Mouse (Mus musculus) forebrain, embryonic 16.5 days (tissue): ENCODE results near the gene Taz. TPM values are rescaled to one million over a fixed set of nuclear protein-coding genes. Genes with fewer than 3 reads are reported as not detected.

Experiments
- ATAC-seq: fragments of 200-750 bp; cut with Nextera tagmentation; 2 replicates; pipeline ENCODE4 v1.8.0; 2017; ENCODE audit warnings: mild to moderate bottlenecking, moderate library complexity
- H3K27ac ChIP-seq: fragments of 300-500 bp; sonication (generic); 2 replicates; pipeline ENCODE4 v1.5.1; 2014; ENCODE audit warnings: low read length, control low read depth
- H3K27me3 ChIP-seq: fragments of 300-500 bp; sonication (generic); replicated peaks from 2 replicates; pipeline ENCODE4 v1.6.1; 2014; ENCODE audit warnings: low read length; ENCODE audit not compliant: control insufficient read depth, insufficient read depth
- H3K36me3 ChIP-seq: fragments of 300-500 bp; sonication (generic); 2 replicates; pipeline ENCODE4 v1.6.1; 2014; ENCODE audit not compliant: control insufficient read depth, insufficient read depth
- H3K4me1 ChIP-seq: fragments of 300-500 bp; sonication (generic); replicated peaks from 2 replicates; pipeline ENCODE4 v1.6.1; 2014; ENCODE audit warnings: low read length; ENCODE audit not compliant: control insufficient read depth, insufficient read depth
- H3K4me2 ChIP-seq: fragments of 300-500 bp; sonication (generic); 2 replicates; pipeline ENCODE4 v1.6.1; 2014; ENCODE audit warnings: mild to moderate bottlenecking, low read length, control low read depth
- H3K4me3 ChIP-seq: fragments of 300-500 bp; sonication (generic); replicated peaks from 2 replicates; pipeline ENCODE4 v1.5.1; 2014; ENCODE audit warnings: mild to moderate bottlenecking, low read length, control low read depth
- H3K9ac ChIP-seq: fragments of 300-500 bp; sonication (generic); replicated peaks from 2 replicates; pipeline ENCODE4 v1.6.1; 2014; ENCODE audit warnings: low read depth, low read length, control low read depth
- H3K9me3 ChIP-seq: fragments of 300-500 bp; sonication (generic); 2 replicates; pipeline ENCODE4 v1.6.1; 2016; ENCODE audit warnings: low read length; ENCODE audit not compliant: control insufficient read depth
- WGBS: fragments of 180-500 bp; shearing (Covaris S2); extraction: QIAGEN DNeasy Blood & Tissue Kit; methylation state at CpG from one replicate; pipeline ENCODE4 v1.1.7; 2014; 5-methylcytosine and 5-hydroxymethylcytosine counted together
- polyA plus RNA-seq: library from polyadenylated mRNA; unstranded; fragments of >200 nt; fragmentation: Nextera tagmentation; extraction: Ambion mirVana; gene quantifications from 2 replicates; pipeline ENCODE4 v1.2.1, GENCODE M21; 2015

Taz gene
- polyA plus RNA-seq: 96.3 and 104 TPM in 2 replicates

DNA sequence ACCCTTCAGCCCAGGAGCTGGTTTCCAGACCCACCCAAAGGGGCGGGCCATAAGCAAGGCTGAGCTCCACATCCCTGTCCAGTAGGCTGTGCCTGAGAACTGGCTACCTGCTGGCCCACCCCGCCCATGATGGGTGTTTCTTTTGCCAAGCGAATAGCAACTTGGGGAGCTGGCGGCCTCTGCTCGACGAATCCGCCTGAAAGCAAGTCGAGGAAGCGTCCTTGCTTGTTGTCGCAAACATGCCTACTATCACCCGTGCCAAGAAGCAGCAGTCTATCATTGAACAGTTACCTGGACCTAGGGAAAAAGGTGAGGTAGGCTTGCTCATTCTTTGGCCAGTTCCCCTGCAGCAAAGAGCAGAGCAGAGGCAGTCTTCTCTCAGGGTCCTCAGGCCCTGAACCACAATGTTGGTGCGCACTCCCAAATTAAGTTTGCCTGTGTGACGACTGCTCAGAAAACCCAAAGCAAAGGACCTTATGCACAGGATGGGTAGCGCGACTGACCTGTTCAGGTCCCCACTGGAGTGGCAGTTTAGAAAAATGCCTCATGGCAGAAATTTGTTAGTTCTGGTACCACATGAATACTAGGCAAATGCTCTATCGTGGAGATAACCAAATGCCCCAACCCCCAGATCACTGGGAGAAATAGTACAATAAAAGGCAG lies at the start of gene Taz, which contains the start of gene Dnase1l1:
Gene Taz (plus strand): TSS at position 181 of the 663 bp plus-strand sequence.
Gene Dnase1l1 (minus strand): TSS at position 606 of the 663 bp plus-strand sequence.
- no peaks in the 10 kb centered on the region for H3K36me3 ChIP-seq
- peak; percentile 41 for ATAC-seq
- WGBS: 19% methylated on average over 16 of the region's 16 CpGs
- peak within 1 kb of the TSS; percentile 61 for H3K4me3 ChIP-seq
- H3K27ac ChIP-seq: peak within 1 kb of the TSS; percentile 65
- no peaks in the 10 kb centered on the region for H3K9me3 ChIP-seq
- peaks cover 18% of the 10 kb centered on the region for H3K4me1 ChIP-seq
- peak within 1 kb of the TSS; percentile 78 for H3K9ac ChIP-seq
- peak within 1 kb of the TSS; percentile 74 for H3K4me2 ChIP-seq
- H3K27me3 ChIP-seq: no peaks in the 10 kb centered on the region

DNA sequence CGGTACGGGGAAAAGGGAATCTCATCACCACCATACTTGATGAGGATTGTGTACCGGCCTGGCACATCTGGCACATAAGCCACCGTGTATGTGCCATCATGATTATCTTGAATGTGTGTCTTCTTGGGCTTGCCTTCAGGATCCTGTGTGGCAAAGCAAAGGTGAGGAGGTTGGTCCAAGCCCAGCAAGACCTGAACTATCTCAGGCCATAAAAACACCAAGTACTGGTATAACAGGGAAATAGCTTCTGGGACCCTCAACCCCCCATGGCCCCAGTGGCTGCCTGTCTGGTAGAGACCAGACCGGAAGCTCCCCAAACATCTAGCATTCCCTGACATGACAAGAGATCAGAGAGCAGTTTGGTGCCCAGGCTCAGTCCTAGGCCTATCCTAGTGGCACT lies 48.5 kb upstream of the Taz start:
- H3K36me3 ChIP-seq: peaks cover 26% of the 10 kb centered on the region; the same call in 1 of the 2 replicates
- H3K9me3 ChIP-seq: no peaks in the 10 kb centered on the region
- no peak overlapping the region for H3K27ac ChIP-seq
- no peaks in the 10 kb centered on the region for H3K4me1 ChIP-seq
- no peak overlapping the region for H3K9ac ChIP-seq
- no peak overlapping the region for H3K4me2 ChIP-seq
- no peak for ATAC-seq
- 93% methylated on average over 5 of the region's 5 CpGs for WGBS
- H3K4me3 ChIP-seq: no peak overlapping the region
- no peaks in the 10 kb centered on the region for H3K27me3 ChIP-seq

DNA sequence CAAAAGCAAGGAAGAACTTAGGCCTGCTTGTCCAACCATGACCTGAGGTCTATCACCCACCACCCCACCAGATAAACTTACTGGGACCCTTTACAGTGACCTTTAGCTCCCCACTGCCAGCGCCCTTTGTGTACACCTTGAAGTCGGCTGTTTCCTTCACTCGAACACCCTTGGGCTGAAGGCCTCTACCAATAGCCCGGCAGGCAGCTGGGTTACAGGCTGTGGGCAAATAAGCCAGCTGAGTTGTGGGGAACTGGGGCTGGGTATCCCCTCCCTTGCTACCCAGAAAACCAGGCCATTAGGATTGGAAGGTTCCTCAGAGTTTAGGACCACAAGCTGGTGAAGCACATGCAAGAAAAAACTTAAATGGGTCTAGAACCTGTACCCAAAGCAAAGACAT lies 41.4 kb upstream of the Taz start:
- WGBS: 95% methylated on average over 4 of the region's 4 CpGs

DNA sequence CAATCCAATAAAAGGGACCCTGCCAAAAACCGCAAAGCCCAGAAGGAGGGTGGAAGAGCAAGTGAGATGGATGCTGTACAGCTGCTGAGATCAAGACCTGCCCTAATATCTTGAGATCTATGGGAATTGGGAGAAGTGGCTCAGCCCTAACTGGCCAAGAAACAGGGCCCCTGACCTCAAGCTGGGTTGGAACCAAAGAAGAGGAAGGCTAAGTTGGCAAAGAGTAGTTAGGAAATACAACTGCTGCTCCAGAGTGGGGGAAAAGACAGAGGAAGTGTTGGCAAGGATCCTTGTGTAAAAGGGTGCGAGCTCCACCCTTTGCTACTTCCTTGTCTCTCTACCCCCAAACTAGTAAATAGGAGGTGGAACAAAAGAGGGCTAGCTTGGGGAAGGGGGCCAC lies 38.3 kb upstream of the Taz start:
- Histone ChIP-seq H3K9me3 (no peaks in the 10 kb centered on the region), H3K27me3 (no peaks in the 10 kb centered on the region), H3K4me1 (peaks cover 16% of the 10 kb centered on the region), H3K27ac (no peak overlapping the region), H3K9ac (no peak overlapping the region), H3K4me2 (peak overlapping the region; percentile 76), H3K4me3 (peak overlapping the region; percentile 63), H3K36me3 (0 out of 2 replicates have a peak, but pooled peaks cover 9% of the 10 kb centered on the region)
- 75% methylated on average over 2 of the region's 2 CpGs for WGBS
- ATAC-seq: no peak

More for the DNA sequence above, 41.4 kb upstream of the Taz start:
- ATAC-seq: no peak
- Histone ChIP-seq H3K9me3 (no peaks in the 10 kb centered on the region), H3K9ac (no peak overlapping the region), H3K27me3 (no peaks in the 10 kb centered on the region), H3K4me3 (no peak overlapping the region), H3K27ac (no peak overlapping the region), H3K4me2 (no peak overlapping the region), H3K4me1 (peaks cover 16% of the 10 kb centered on the region), H3K36me3 (peaks cover 15% of the 10 kb centered on the region; the same call in 1 of the 2 replicates)

DNA sequence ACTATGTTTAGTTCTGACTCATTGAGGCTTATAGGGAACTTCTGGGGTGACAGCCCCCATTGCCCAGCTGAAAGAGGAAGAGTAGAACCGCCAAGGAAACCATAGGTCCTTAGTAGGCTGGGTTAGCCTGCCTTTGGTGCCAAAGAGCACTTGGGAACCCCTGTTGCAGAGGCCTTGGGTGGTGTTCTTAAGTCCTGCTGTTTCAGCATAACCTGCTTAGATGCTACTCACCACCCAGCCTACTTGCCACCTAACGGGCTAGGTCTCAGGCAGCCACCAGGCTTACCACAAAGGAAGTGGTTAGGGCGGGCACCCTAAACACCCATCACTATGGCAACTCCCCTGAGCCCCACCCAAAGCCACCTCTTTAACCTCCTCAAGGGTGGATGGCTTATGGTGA lies 37.9 kb upstream of the Taz start:
- H3K27me3 ChIP-seq: no peaks in the 10 kb centered on the region
- H3K9ac ChIP-seq: peak overlapping the region; percentile 73; the same call in 1 of the 2 replicates
- no peaks in the 10 kb centered on the region for H3K9me3 ChIP-seq
- no peak for ATAC-seq
- peaks cover 16% of the 10 kb centered on the region for H3K4me1 ChIP-seq
- peak overlapping the region; percentile 76 for H3K4me2 ChIP-seq
- peak overlapping the region; percentile 63 for H3K4me3 ChIP-seq
- no peak overlapping the region; the same call in 1 of the 2 replicates for H3K27ac ChIP-seq
- WGBS: 53% methylated on average over 3 of the region's 3 CpGs
- H3K36me3 ChIP-seq: 0 out of 2 replicates have a peak, but pooled peaks cover 7% of the 10 kb centered on the region

DNA sequence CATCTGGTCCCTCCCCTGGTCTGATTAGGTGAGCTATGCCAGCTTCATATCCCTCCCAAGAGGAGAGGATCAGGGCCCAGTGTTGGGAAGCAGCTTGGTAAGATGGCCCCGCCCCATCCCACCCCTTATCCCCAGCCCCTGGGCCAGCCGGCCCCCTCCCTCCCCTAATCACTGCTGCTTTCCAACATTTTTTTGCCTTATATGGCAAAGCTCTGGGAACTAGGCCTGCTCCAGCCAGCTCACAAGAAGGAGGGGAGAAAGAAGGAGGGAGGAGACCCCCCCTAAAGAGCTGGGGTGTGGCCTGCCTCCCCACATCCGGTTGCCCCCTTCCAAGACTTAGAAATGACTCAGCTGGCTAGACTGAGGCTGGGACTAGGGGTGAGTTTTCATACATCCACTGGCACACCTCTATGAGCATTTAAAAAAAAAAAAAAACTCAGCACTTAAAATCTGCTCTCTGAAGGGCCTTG lies 37.1 kb upstream of the Taz start:
- Histone ChIP-seq H3K27me3 (no peaks in the 10 kb centered on the region), H3K36me3 (0 out of 2 replicates have a peak, but pooled peaks cover 5% of the 10 kb centered on the region), H3K4me1 (peaks cover 21% of the 10 kb centered on the region), H3K4me3 (peak overlapping the region; percentile 63), H3K9ac (peak overlapping the region; percentile 73), H3K4me2 (peak overlapping the region; percentile 76), H3K27ac (peak overlapping the region; percentile 93), H3K9me3 (no peaks in the 10 kb centered on the region)
- ATAC-seq: peak; percentile 38
- 11% methylated on average over 3 of the region's 3 CpGs for WGBS

DNA sequence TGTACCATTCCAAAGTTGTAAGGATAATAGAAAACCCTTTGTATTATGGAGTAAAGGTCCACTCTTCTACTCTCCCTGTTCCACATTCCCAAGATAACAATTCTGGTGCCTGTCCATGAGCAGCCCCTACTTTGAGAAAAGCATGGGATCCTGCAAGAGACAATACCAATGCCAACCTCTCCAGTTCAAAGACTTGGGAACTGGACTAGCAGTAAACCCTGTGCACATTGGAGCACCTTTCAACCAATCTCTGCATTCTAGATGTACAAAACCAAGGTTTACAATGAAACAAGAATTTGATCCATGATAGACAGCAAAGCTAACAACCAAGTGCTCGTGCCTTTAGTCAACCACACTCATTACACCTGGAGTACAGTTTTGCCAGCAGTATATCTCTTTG lies 36.6 kb upstream of the Taz start:
- peak overlapping the region; percentile 73 for H3K9ac ChIP-seq
- peak overlapping the region; percentile 76 for H3K4me2 ChIP-seq
- peak overlapping the region; percentile 93 for H3K27ac ChIP-seq
- 0 out of 2 replicates have a peak, but pooled peaks cover 5% of the 10 kb centered on the region for H3K36me3 ChIP-seq
- WGBS: 38% methylated on average over 1 of the region's 1 CpGs
- ATAC-seq: no peak
- no peaks in the 10 kb centered on the region for H3K27me3 ChIP-seq
- no peaks in the 10 kb centered on the region for H3K9me3 ChIP-seq
- peak overlapping the region; percentile 63 for H3K4me3 ChIP-seq
- peaks cover 21% of the 10 kb centered on the region for H3K4me1 ChIP-seq

DNA sequence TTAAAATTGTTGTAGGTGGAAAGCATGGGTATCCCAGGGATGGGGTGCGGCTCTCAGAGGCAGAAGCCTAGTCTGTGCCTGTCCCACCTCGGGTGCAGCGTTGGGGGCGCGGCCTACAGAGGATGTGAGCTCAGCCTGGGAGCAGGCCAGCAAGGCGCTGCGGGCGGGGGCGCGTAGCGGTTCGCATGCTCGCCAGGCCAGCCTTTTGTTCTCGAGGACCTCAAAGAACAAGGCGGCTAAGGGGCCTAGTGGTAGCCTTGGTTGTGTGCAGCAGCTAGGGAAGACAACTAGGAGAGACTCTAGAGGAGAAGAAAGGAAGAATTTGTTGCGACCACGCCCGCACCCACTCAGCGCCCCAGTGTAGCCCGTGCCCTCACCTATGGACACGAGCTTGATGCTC lies 36.0 kb upstream of the Taz start:
- peak; percentile 45 for ATAC-seq
- 20% methylated on average over 21 of the region's 21 CpGs for WGBS
- 0 out of 2 replicates have a peak, but pooled peaks cover 5% of the 10 kb centered on the region for H3K36me3 ChIP-seq
- no peaks in the 10 kb centered on the region for H3K9me3 ChIP-seq
- peak overlapping the region; percentile 73 for H3K9ac ChIP-seq
- no peaks in the 10 kb centered on the region for H3K27me3 ChIP-seq
- H3K4me2 ChIP-seq: peak overlapping the region; percentile 76
- H3K27ac ChIP-seq: peak overlapping the region; percentile 93
- H3K4me1 ChIP-seq: peaks cover 21% of the 10 kb centered on the region
- H3K4me3 ChIP-seq: peak overlapping the region; percentile 63

DNA sequence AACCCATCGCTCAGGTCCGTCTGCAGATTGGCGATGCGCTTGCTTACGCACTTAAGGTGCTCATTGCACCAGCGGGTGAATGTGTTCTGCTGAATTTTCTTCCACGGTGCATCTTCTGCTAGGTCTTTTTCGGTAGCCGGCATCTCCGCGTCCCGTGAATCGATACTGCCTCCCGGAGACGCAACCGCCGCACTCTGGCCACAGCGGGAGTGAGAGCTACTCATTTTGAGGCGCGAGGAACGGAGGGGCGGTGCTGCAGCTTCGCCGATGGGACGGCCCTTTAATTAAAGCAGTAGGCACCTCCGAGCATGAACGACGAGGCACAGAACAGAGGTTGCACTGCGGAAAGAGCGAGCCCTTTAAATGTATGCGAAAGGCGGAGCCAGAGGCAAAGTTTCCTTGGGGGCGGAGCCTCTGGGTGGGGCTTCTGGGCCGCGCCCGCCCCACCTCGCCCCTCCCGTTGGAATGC lies 35.5 kb upstream of the Taz start:
- H3K4me3 ChIP-seq: peak overlapping the region; percentile 63
- ATAC-seq: peak; percentile 92
- peak overlapping the region; percentile 54 for H3K4me2 ChIP-seq
- peak overlapping the region; percentile 93 for H3K27ac ChIP-seq
- H3K4me1 ChIP-seq: peaks cover 21% of the 10 kb centered on the region
- WGBS: 17% methylated on average over 35 of the region's 38 CpGs
- no peaks in the 10 kb centered on the region for H3K9me3 ChIP-seq
- H3K36me3 ChIP-seq: 0 out of 2 replicates have a peak, but pooled peaks cover 5% of the 10 kb centered on the region
- H3K9ac ChIP-seq: peak overlapping the region; percentile 73
- H3K27me3 ChIP-seq: no peaks in the 10 kb centered on the region
